Mouse (Mus musculus) stomach, postnatal 0 days (tissue): ENCODE results near the gene Ubc.

ENCODE experiments used
- CTCF ChIP-seq: IDR thresholded peaks from 2 replicates; pipeline ENCODE4 v1.5.1; 2016; ENCODE audit warnings: antibody characterized with exemption, low read depth, mild to moderate bottlenecking, moderate library complexity
- EP300 ChIP-seq: optimal IDR thresholded peaks from 2 replicates; pipeline ENCODE3; 2016; ENCODE audit warnings: antibody characterized with exemption

DNA sequence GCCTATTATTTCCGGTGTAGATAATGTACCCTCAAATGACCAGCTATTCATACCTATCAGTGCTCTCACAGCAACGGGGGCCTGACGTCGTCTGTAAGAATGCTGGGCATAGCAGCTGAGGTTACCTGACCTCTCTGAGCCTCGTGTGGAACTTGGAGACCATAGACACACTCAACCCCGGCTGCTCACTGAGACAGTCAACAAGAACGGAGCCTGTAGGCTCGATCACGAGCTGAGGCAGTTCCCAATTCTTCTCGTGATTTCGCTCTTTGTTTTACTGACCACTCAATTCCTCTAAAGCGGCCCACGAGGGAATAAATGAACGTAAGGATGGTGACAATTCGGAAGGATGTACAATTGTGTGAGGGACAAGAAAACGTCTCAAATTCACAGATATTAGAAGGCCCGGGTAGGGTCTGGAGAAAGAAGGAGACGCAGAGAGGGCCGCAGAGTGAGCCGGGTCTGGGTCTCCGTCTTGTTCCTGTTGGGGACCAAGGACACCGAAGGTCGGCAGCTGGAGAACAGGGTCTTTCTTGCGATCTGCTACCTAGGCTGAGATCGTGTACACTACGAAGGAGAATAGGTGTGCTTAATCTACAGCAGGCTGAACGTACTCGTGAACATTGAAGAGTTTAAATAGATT, 15.0 kb upstream of the Ubc start:
- TF ChIP-seq CTCF: no peak
- no peak for TF ChIP-seq EP300
